Comparison of ENCODE assay signal across 29 mouse cellular contexts in genomic region chr19:24767401-24767800, GRCm38 (mm10).
DNase-seq lines count a peak whose midpoint lies in the region; ATAC-seq and TF ChIP-seq lines count a peak whose summit lies in the region.
"Had no signal": no experiment of that assay in that cellular context is flagged by ENCODE, and none has a peak within 500 bp of the region (broad histone marks: within the 10 kb centered on the region; RNA-seq: fewer than 3 reads in every experiment).

No protein-coding gene starts in this region.

- DNase-seq in heart, adult 2 months, result no peak
- DNase-seq in heart, adult 8-10 months (ENCODE audit: low spot score), result no peak
- peak; percentile 41 for DNase-seq in NIH3T3 (ENCODE audit: low read depth)
- DNase-seq in heart, postnatal 0 days (ENCODE audit: low spot score), result peak; percentile 80
- DNase-seq in testis, postnatal 10 days (ENCODE audit: low spot score), result no peak
- DNase-seq: adrenal gland, adult 8-10 months; adrenal gland, postnatal 25 days; cerebellum, adult 11-12 months; cerebellum, adult 8-10 months; cerebellum, postnatal 10 days; cerebellum, postnatal 36 days; embryo, embryonic 11 days; gastrocnemius, postnatal 25 days; kidney, adult 11 months; kidney, adult 8-10 months had no signal

- TF ChIP-seq EP300 in heart, adult 2 months (IDR thresholded peaks at IDR 0.05; ENCODE audit: insufficient read depth, low read depth, low read length), result no peak
- TF ChIP-seq EP300 in heart, postnatal 0 days (IDR thresholded peaks at IDR 0.05; ENCODE audit: low read depth), result no peak

- no peak overlapping the region for H3K4me2 ChIP-seq in heart, embryonic 11.5 days
- peak overlapping the region; percentile 9; the same call in 1 of the 2 replicates for H3K4me2 ChIP-seq in heart, embryonic 14.5 days (ENCODE audit: low read length)
- H3K4me2 ChIP-seq in heart, postnatal 0 days (ENCODE audit: low read depth, low read length), result no peak overlapping the region
- H3K4me2 ChIP-seq: embryonic facial prominence, embryonic 13.5 days; forebrain, embryonic 12.5 days; forebrain, embryonic 15.5 days; hindbrain, embryonic 13.5 days; intestine, embryonic 15.5 days; kidney, embryonic 15.5 days had no signal

- no peak for TF ChIP-seq CTCF in heart, adult 2 months (IDR thresholded peaks at IDR 0.05)
- TF ChIP-seq CTCF in heart, postnatal 0 days (IDR thresholded peaks at IDR 0.05; ENCODE audit: low read depth), result no peak

- no peaks in the 10 kb centered on the region for H3K79me2 ChIP-seq in heart, adult 2 months (replicated peaks; ENCODE audit: control insufficient read depth, insufficient read depth, low read length)

- H3K36me3 ChIP-seq in heart, embryonic 11.5 days (ENCODE audit: control insufficient read depth, insufficient read depth, low read length), result no peaks in the 10 kb centered on the region
- no peaks in the 10 kb centered on the region for H3K36me3 ChIP-seq in heart, adult 2 months (ENCODE audit: control insufficient read depth, insufficient read depth, low read length)
- no peaks in the 10 kb centered on the region for H3K36me3 ChIP-seq in heart, embryonic 14.5 days (ENCODE audit: control insufficient read depth, insufficient read depth, low read length)
- no peaks in the 10 kb centered on the region for H3K36me3 ChIP-seq in heart, postnatal 0 days (replicated peaks; ENCODE audit: control insufficient read depth, insufficient read depth, low read length)
- H3K36me3 ChIP-seq: embryonic facial prominence, embryonic 10.5 days; embryonic facial prominence, embryonic 13.5 days; forebrain, embryonic 12.5 days; forebrain, embryonic 15.5 days; hindbrain, embryonic 10.5 days; hindbrain, embryonic 13.5 days; intestine, embryonic 15.5 days; kidney, embryonic 15.5 days had no signal

- no peak for TF ChIP-seq POLR2A in heart, adult 2 months (IDR thresholded peaks at IDR 0.05; ENCODE audit: insufficient read depth, low read depth, low read length)

- H3K9me3 ChIP-seq in heart, embryonic 11.5 days (replicated peaks; ENCODE audit: control insufficient read depth, low read length), result no peaks in the 10 kb centered on the region
- no peaks in the 10 kb centered on the region for H3K9me3 ChIP-seq in heart, embryonic 14.5 days (ENCODE audit: control insufficient read depth, low read length)
- no peaks in the 10 kb centered on the region for H3K9me3 ChIP-seq in heart, postnatal 0 days (replicated peaks; ENCODE audit: control insufficient read depth, low read length)
- H3K9me3 ChIP-seq: embryonic facial prominence, embryonic 10.5 days; embryonic facial prominence, embryonic 13.5 days; forebrain, embryonic 12.5 days; forebrain, embryonic 15.5 days; hindbrain, embryonic 10.5 days; hindbrain, embryonic 13.5 days; intestine, embryonic 15.5 days; kidney, embryonic 15.5 days had no signal

- H3K27ac ChIP-seq in heart, embryonic 11.5 days (ENCODE audit: low read depth, low read length), result peak overlapping the region; percentile 73
- H3K27ac ChIP-seq in heart, adult 2 months, result no peak overlapping the region
- peak overlapping the region; percentile 48 to 80 for H3K27ac ChIP-seq in heart, embryonic 14.5 days (replicated peaks in 1 of 2; ENCODE audit: control insufficient read depth in 1 of 2, insufficient read depth in 1 of 2, low read depth in 2 of 2, low read length in 2 of 2)
- H3K27ac ChIP-seq in heart, postnatal 0 days (ENCODE audit: low read depth), result peak overlapping the region; percentile 76
- H3K27ac ChIP-seq: embryonic facial prominence, embryonic 10.5 days; embryonic facial prominence, embryonic 13.5 days; forebrain, embryonic 12.5 days; forebrain, embryonic 15.5 days; hindbrain, embryonic 10.5 days; hindbrain, embryonic 13.5 days; intestine, embryonic 15.5 days; kidney, embryonic 15.5 days had no signal

- no peak overlapping the region for H3K4me3 ChIP-seq in heart, embryonic 11.5 days (ENCODE audit: low read depth, low read length)
- H3K4me3 ChIP-seq in heart, adult 2 months, result no peak overlapping the region
- no peak overlapping the region for H3K4me3 ChIP-seq in heart, embryonic 14.5 days (ENCODE audit: control insufficient read depth in 1 of 2, insufficient read depth in 1 of 2, low read depth in 1 of 2, low read length in 2 of 2)
- no peak overlapping the region for H3K4me3 ChIP-seq in heart, postnatal 0 days (ENCODE audit: low read depth, low read length)
- H3K4me3 ChIP-seq: embryonic facial prominence, embryonic 10.5 days; embryonic facial prominence, embryonic 13.5 days; erythroblast, embryonic 14.5 days; forebrain, embryonic 12.5 days; forebrain, embryonic 15.5 days; hindbrain, embryonic 10.5 days; hindbrain, embryonic 13.5 days; intestine, embryonic 15.5 days; kidney, embryonic 15.5 days had no signal

- intact Hi-C loops in heart, adult 2 months (cut with DNase I), result no loop called here

- no peak overlapping the region for H3K9ac ChIP-seq in heart, embryonic 11.5 days (ENCODE audit: low read depth, low read length)
- no peak overlapping the region for H3K9ac ChIP-seq in heart, adult 2 months (ENCODE audit: low read depth, low read length)
- H3K9ac ChIP-seq in heart, embryonic 14.5 days (ENCODE audit: low read length), result no peak overlapping the region
- H3K9ac ChIP-seq in heart, postnatal 0 days (replicated peaks; ENCODE audit: low read depth, low read length), result no peak overlapping the region
- H3K9ac ChIP-seq: embryonic facial prominence, embryonic 13.5 days; forebrain, embryonic 12.5 days; forebrain, embryonic 15.5 days; hindbrain, embryonic 13.5 days; intestine, embryonic 15.5 days; kidney, embryonic 15.5 days had no signal

- 55% methylated on average over 6 of the region's 6 CpGs for WGBS in heart, embryonic 11.5 days (ENCODE audit: insufficient replicate concordance)
- WGBS in heart, adult 2 months, result 74% methylated on average over 6 of the region's 6 CpGs
- WGBS in heart, embryonic 14.5 days, result 41% methylated on average over 6 of the region's 6 CpGs
- 42% methylated on average over 6 of the region's 6 CpGs for WGBS in heart, postnatal 0 days

- H3K4me1 ChIP-seq in heart, embryonic 11.5 days (ENCODE audit: control insufficient read depth, insufficient read depth, low read length), result peaks cover 29% of the 10 kb centered on the region
- no peaks in the 10 kb centered on the region for H3K4me1 ChIP-seq in heart, adult 2 months (ENCODE audit: control insufficient read depth, insufficient read depth, low read length)
- H3K4me1 ChIP-seq in heart, embryonic 14.5 days (ENCODE audit: control insufficient read depth in 2 of 2, insufficient read depth in 2 of 2, low read length in 2 of 2), result peaks cover 23 to 43% of the 10 kb centered on the region in 2 experiments
- peaks cover 31% of the 10 kb centered on the region for H3K4me1 ChIP-seq in heart, postnatal 0 days (ENCODE audit: control insufficient read depth, insufficient read depth)
- H3K4me1 ChIP-seq: forebrain, embryonic 12.5 days; forebrain, embryonic 15.5 days had no signal

- no peaks in the 10 kb centered on the region for H3K27me3 ChIP-seq in heart, embryonic 11.5 days (ENCODE audit: control insufficient read depth, insufficient read depth, low read length)
- no peaks in the 10 kb centered on the region for H3K27me3 ChIP-seq in heart, adult 2 months (ENCODE audit: control insufficient read depth, insufficient read depth, low read length)
- H3K27me3 ChIP-seq in heart, embryonic 14.5 days (ENCODE audit: control insufficient read depth, insufficient read depth, low read length), result no peaks in the 10 kb centered on the region
- no peaks in the 10 kb centered on the region for H3K27me3 ChIP-seq in heart, postnatal 0 days (ENCODE audit: control insufficient read depth, insufficient read depth, low read length)
- H3K27me3 ChIP-seq: forebrain, embryonic 12.5 days; forebrain, embryonic 15.5 days; hindbrain, embryonic 13.5 days; intestine, embryonic 15.5 days; kidney, embryonic 15.5 days had no signal

- no peak for ATAC-seq in heart, embryonic 11.5 days (replicated peaks; ENCODE audit: insufficient number of reproducible peaks, low FRiP score, low TSS enrichment)
- 0 out of 2 replicates have a peak, but pooled peaks have one; percentile 34 for ATAC-seq in heart, embryonic 14.5 days (ENCODE audit: insufficient number of reproducible peaks, insufficient read depth, low FRiP score, low read depth)
- peak; percentile 78 for ATAC-seq in heart, postnatal 0 days (ENCODE audit: insufficient read depth, low read depth)
- ATAC-seq: activated CD4-positive, CD25-positive, alpha-beta regulatory T cell, adult 4 months; CD4-positive, CD25-positive, alpha-beta regulatory T cell, adult 4 months; forebrain, embryonic 15.5 days; hindbrain, embryonic 16.5 days; intestine, embryonic 15.5 days had no signal

Comparison
In these comparisons a context has a peak if more than half of its experiments do, and no peak if none do; other contexts are left out.
1. DNase-seq: peak in NIH3T3 (single experiment) and heart, postnatal 0 days (single experiment); none in heart, adult 2 months (0 of 2), heart, adult 8-10 months (single experiment) and testis, postnatal 10 days (single experiment).